Mouse (Mus musculus): Measurements from ENCODE around the gene Cryl1. TPM values are rescaled to one million over a fixed set of nuclear protein-coding genes. Genes with fewer than 3 reads are reported as not detected.

Gene Cryl1
- polyA plus RNA-seq, 1 experiment from 2014 or later, result 7.4 TPM

- H3K27ac ChIP-seq (ENCODE audit: low read depth, low read length), result no peak overlapping the region
- no peak for DNase-seq (ENCODE audit: low spot score)
- ATAC-seq (replicated peaks; ENCODE audit: low FRiP score), result no peak
- no peaks in the 10 kb centered on the region for H3K36me3 ChIP-seq (ENCODE audit: control insufficient read depth, insufficient read depth, low read length)
- no peaks in the 10 kb centered on the region for H3K9me3 ChIP-seq (ENCODE audit: control insufficient read depth, low read length)
- H3K4me1 ChIP-seq (replicated peaks; ENCODE audit: control insufficient read depth, insufficient read depth, low read length), result no peaks in the 10 kb centered on the region
- no peak overlapping the region for H3K9ac ChIP-seq (ENCODE audit: low read length)
- no peak overlapping the region for H3K4me2 ChIP-seq (ENCODE audit: low read depth, low read length, severe bottlenecking)
- no peaks in the 10 kb centered on the region for H3K27me3 ChIP-seq (ENCODE audit: control insufficient read depth, insufficient read depth, low read length)
- WGBS, result 86% methylated on average over 8 of the region's 8 CpGs
- no peak overlapping the region for H3K4me3 ChIP-seq (ENCODE audit: low read depth, low read length)
Measured at GRCm38 (mm10) chr14:57259341-57259740, 139.0 kb downstream of the Cryl1 start.

- Histone ChIP-seq H3K4me2 (ENCODE audit: low read depth, low read length, severe bottlenecking) (no peak overlapping the region), H3K4me1 (replicated peaks; ENCODE audit: control insufficient read depth, insufficient read depth, low read length) (no peaks in the 10 kb centered on the region), H3K9me3 (ENCODE audit: control insufficient read depth, low read length) (no peaks in the 10 kb centered on the region), H3K27me3 (ENCODE audit: control insufficient read depth, insufficient read depth, low read length) (no peaks in the 10 kb centered on the region), H3K27ac (ENCODE audit: low read depth, low read length) (no peak overlapping the region), H3K9ac (ENCODE audit: low read length) (no peak overlapping the region), H3K36me3 (ENCODE audit: control insufficient read depth, insufficient read depth, low read length) (no peaks in the 10 kb centered on the region), H3K4me3 (ENCODE audit: low read depth, low read length) (no peak overlapping the region)
- no peak for DNase-seq (ENCODE audit: low spot score)
- ATAC-seq (replicated peaks; ENCODE audit: low FRiP score), result no peak
- 62% methylated on average over 3 of the region's 3 CpGs for WGBS
Measured at GRCm38 (mm10) chr14:57248661-57249060, 149.7 kb downstream of the Cryl1 start.

GRCm38 (mm10) chr14:57246575-57246974, 151.8 kb downstream of the Cryl1 start:
- Histone ChIP-seq H3K27ac (ENCODE audit: low read depth, low read length) (no peak overlapping the region), H3K4me3 (ENCODE audit: low read depth, low read length) (no peak overlapping the region), H3K4me2 (ENCODE audit: low read depth, low read length, severe bottlenecking) (no peak overlapping the region), H3K4me1 (replicated peaks; ENCODE audit: control insufficient read depth, insufficient read depth, low read length) (no peaks in the 10 kb centered on the region), H3K9ac (ENCODE audit: low read length) (no peak overlapping the region), H3K9me3 (ENCODE audit: control insufficient read depth, low read length) (no peaks in the 10 kb centered on the region), H3K27me3 (ENCODE audit: control insufficient read depth, insufficient read depth, low read length) (no peaks in the 10 kb centered on the region), H3K36me3 (ENCODE audit: control insufficient read depth, insufficient read depth, low read length) (no peaks in the 10 kb centered on the region)
- ATAC-seq (replicated peaks; ENCODE audit: low FRiP score), result no peak
- WGBS, result 84% methylated on average over 6 of the region's 6 CpGs
- DNase-seq (ENCODE audit: low spot score), result no peak

- H3K4me2 ChIP-seq (ENCODE audit: low read depth, low read length, severe bottlenecking), result no peak overlapping the region
- H3K9me3 ChIP-seq (ENCODE audit: control insufficient read depth, low read length), result no peaks in the 10 kb centered on the region
- DNase-seq (ENCODE audit: low spot score), result no peak
- no peaks in the 10 kb centered on the region for H3K27me3 ChIP-seq (ENCODE audit: control insufficient read depth, insufficient read depth, low read length)
- H3K4me1 ChIP-seq (replicated peaks; ENCODE audit: control insufficient read depth, insufficient read depth, low read length), result no peaks in the 10 kb centered on the region
- H3K27ac ChIP-seq (ENCODE audit: low read depth, low read length), result no peak overlapping the region
- H3K4me3 ChIP-seq (ENCODE audit: low read depth, low read length), result no peak overlapping the region
- WGBS, result 88% methylated on average over 5 of the region's 5 CpGs
- no peaks in the 10 kb centered on the region for H3K36me3 ChIP-seq (ENCODE audit: control insufficient read depth, insufficient read depth, low read length)
- H3K9ac ChIP-seq (ENCODE audit: low read length), result no peak overlapping the region
- ATAC-seq (replicated peaks; ENCODE audit: low FRiP score), result no peak
Measured at GRCm38 (mm10) chr14:57242978-57243377, 155.4 kb downstream of the Cryl1 start.

DNA sequence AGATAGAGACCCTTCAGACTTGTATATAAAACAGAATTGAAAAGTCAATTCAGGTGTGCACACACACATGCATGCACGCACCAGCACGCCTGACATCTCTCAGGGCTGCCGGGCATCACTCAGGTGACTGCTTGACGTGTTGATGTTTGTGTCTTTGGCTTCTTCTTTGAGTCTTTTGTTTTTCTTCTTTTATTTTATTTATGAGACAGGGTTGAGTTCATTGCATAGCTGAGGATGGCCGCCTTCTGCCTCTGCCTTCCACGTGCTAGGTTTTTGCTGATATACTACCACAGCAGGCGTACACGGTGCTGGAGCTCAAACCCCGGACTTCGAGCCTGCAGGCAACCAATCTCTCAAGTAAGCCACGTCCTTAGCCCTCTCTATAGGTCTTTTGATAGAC, 163.1 kb downstream of the Cryl1 start:
- H3K27ac ChIP-seq (ENCODE audit: low read depth, low read length), result no peak overlapping the region
- WGBS, result 80% methylated on average over 11 of the region's 11 CpGs
- ATAC-seq (replicated peaks; ENCODE audit: low FRiP score), result no peak
- H3K9me3 ChIP-seq (ENCODE audit: control insufficient read depth, low read length), result no peaks in the 10 kb centered on the region
- H3K9ac ChIP-seq (ENCODE audit: low read length), result no peak overlapping the region
- H3K4me2 ChIP-seq (ENCODE audit: low read depth, low read length, severe bottlenecking), result no peak overlapping the region
- no peaks in the 10 kb centered on the region for H3K27me3 ChIP-seq (ENCODE audit: control insufficient read depth, insufficient read depth, low read length)
- no peak overlapping the region for H3K4me3 ChIP-seq (ENCODE audit: low read depth, low read length)
- H3K4me1 ChIP-seq (replicated peaks; ENCODE audit: control insufficient read depth, insufficient read depth, low read length), result peaks cover 4% of the 10 kb centered on the region; the same call in 1 of the 2 replicates
- H3K36me3 ChIP-seq (ENCODE audit: control insufficient read depth, insufficient read depth, low read length), result no peaks in the 10 kb centered on the region
- DNase-seq (ENCODE audit: low spot score), result no peak

GRCm38 (mm10) chr14:57234711-57235110, 163.6 kb downstream of the Cryl1 start:
- Histone ChIP-seq H3K27me3 (ENCODE audit: control insufficient read depth, insufficient read depth, low read length) (no peaks in the 10 kb centered on the region), H3K27ac (ENCODE audit: low read depth, low read length) (no peak overlapping the region), H3K9ac (ENCODE audit: low read length) (no peak overlapping the region), H3K4me2 (ENCODE audit: low read depth, low read length, severe bottlenecking) (no peak overlapping the region), H3K9me3 (ENCODE audit: control insufficient read depth, low read length) (no peaks in the 10 kb centered on the region), H3K4me3 (ENCODE audit: low read depth, low read length) (no peak overlapping the region), H3K4me1 (replicated peaks; ENCODE audit: control insufficient read depth, insufficient read depth, low read length) (peaks cover 4% of the 10 kb centered on the region; the same call in 1 of the 2 replicates), H3K36me3 (ENCODE audit: control insufficient read depth, insufficient read depth, low read length) (no peaks in the 10 kb centered on the region)
- ATAC-seq (replicated peaks; ENCODE audit: low FRiP score) (no peak), DNase-seq (ENCODE audit: low spot score) (no peak)
- WGBS, result 2% methylated on average over 4 of the region's 4 CpGs

DNA sequence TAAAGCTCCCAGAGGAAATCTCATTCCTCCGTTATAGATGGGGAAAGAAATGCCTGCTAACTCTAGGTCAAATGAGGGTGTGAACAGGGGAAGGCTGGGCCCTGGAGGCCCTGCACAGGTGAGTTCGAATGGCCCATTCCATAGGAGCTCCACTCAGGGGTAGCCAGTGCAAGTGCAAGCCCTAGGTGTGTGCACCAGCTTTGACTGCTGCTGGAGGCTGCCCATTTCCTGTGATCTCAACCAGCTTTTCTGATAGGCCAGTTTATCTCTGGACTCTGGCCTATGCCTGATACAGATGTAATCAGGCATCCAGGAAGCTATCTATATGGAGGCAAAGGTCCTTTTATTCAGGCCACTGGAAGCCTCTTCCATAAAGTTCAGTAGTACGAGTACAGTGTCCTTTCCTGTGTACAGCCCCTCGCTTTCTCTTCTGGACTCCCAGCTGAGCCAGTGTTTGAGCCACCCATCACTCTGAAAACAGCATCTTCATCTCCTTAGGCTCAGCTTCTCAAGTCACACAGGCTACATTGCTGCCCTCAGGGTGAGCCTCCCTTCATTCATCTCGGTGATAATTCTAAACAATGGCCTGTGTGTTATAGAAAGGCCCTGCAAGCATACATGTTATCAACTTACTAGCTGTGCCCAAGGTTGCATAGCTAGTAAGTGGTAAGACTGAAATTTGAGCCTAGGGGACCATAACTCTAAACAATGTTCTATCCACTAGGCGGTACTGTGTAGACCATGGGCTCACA, 167.9 kb downstream of the Cryl1 start:
- H3K9me3 ChIP-seq (ENCODE audit: control insufficient read depth, low read length), result no peaks in the 10 kb centered on the region
- no peaks in the 10 kb centered on the region for H3K36me3 ChIP-seq (ENCODE audit: control insufficient read depth, insufficient read depth, low read length)
- peaks cover 4% of the 10 kb centered on the region; the same call in 1 of the 2 replicates for H3K4me1 ChIP-seq (replicated peaks; ENCODE audit: control insufficient read depth, insufficient read depth, low read length)
- no peak overlapping the region for H3K4me2 ChIP-seq (ENCODE audit: low read depth, low read length, severe bottlenecking)
- DNase-seq (ENCODE audit: low spot score) (no peak), ATAC-seq (replicated peaks; ENCODE audit: low FRiP score) (no peak)
- no peak overlapping the region for H3K9ac ChIP-seq (ENCODE audit: low read length)
- 83% methylated on average over 6 of the region's 6 CpGs for WGBS
- no peak overlapping the region for H3K4me3 ChIP-seq (ENCODE audit: low read depth, low read length)
- no peak overlapping the region for H3K27ac ChIP-seq (ENCODE audit: low read depth, low read length)
- no peaks in the 10 kb centered on the region for H3K27me3 ChIP-seq (ENCODE audit: control insufficient read depth, insufficient read depth, low read length)
